Mouse (Mus musculus): ENCODE measurements around the gene Foxl1. TPM values are rescaled to one million over a fixed set of nuclear protein-coding genes. Genes with fewer than 3 reads are reported as not detected.

Foxl1 gene
- total and polyA plus RNA-seq, 3 experiments = 0.04 TPM; not detected in 2

- Histone ChIP-seq H3K27ac (ENCODE audit: insufficient read depth, low read depth) (no peak overlapping the region), H3K27me3 (replicated peaks) (peaks cover 66% of the 10 kb centered on the region), H3K79me2 (replicated peaks; ENCODE audit: control insufficient read depth, extremely low read depth, insufficient read depth, poor library complexity, severe bottlenecking) (no peaks in the 10 kb centered on the region), H3K36me3 (replicated peaks in 1 of 2; ENCODE audit: control insufficient read depth in 1 of 2, insufficient read depth in 1 of 2, low read length in 1 of 2) (no peaks in the 10 kb centered on the region), H3K4me2 (ENCODE audit: insufficient read depth, low read depth, poor library complexity, severe bottlenecking) (no peak overlapping the region), H3K4me1 (ENCODE audit: control insufficient read depth in 1 of 2, insufficient read depth in 2 of 2) (no peaks in the 10 kb centered on the region), H3K4me3 (replicated peaks in 1 of 3; ENCODE audit: low read depth in 2 of 3, low read length in 2 of 3, poor library complexity in 1 of 3) (no peak overlapping the region), H3K9ac (ENCODE audit: insufficient read depth, low read depth) (no peak overlapping the region), H3K9me3 (replicated peaks; ENCODE audit: low read length) (peaks cover 29% of the 10 kb centered on the region)
- in situ Hi-C loops (cut with MboI; ENCODE audit: low pct_ligation_motif_present, low pct_unique_long_range_greater_than_20kb, low sequenced_read_pairs) = no loop called here
- TF ChIP-seq JUND (conservative IDR thresholded peaks at IDR 0.05; ENCODE audit: low read depth, low read length) = no peak
- no peak for TF ChIP-seq MAFK (IDR thresholded peaks at IDR 0.05; ENCODE audit: insufficient replicate concordance, low read length)
- no peak for TF ChIP-seq ELF1 (IDR thresholded peaks at IDR 0.05; ENCODE audit: low read depth, low read length)
- no peak for TF ChIP-seq CHD2 (IDR thresholded peaks at IDR 0.05; ENCODE audit: low read length)
- TF ChIP-seq GABPA (IDR thresholded peaks at IDR 0.05; ENCODE audit: insufficient replicate concordance, low read depth, low read length) = no peak
- no peak for TF ChIP-seq USF2 (conservative IDR thresholded peaks at IDR 0.05; ENCODE audit: low read depth, low read length)
- no peak for TF ChIP-seq ZC3H11A (IDR thresholded peaks at IDR 0.05; ENCODE audit: low read depth, low read length)
- no peak for TF ChIP-seq NELFE (IDR thresholded peaks at IDR 0.05; ENCODE audit: low read depth, low read length)
- no peak for TF ChIP-seq ETS1 (conservative IDR thresholded peaks at IDR 0.05; ENCODE audit: low read depth, low read length)
- TF ChIP-seq MEF2A (IDR thresholded peaks at IDR 0.05; ENCODE audit: borderline replicate concordance, low read depth, low read length) = no peak
- no peak for TF ChIP-seq IRF4 (IDR thresholded peaks at IDR 0.05; ENCODE audit: low read depth, low read length)
- no peak for TF ChIP-seq SIN3A (IDR thresholded peaks at IDR 0.05; ENCODE audit: low read length)
- TF ChIP-seq TCF12 (IDR thresholded peaks at IDR 0.05; ENCODE audit: low read depth, low read length) = no peak
- no peak for TF ChIP-seq RCOR1 (conservative IDR thresholded peaks at IDR 0.05; ENCODE audit: low read depth, low read length)
- no peak for TF ChIP-seq POLR2AphosphoS2 (IDR thresholded peaks at IDR 0.05; ENCODE audit: low read depth, low read length)
- no peak for TF ChIP-seq ZNF384 (IDR thresholded peaks at IDR 0.05; ENCODE audit: low read depth, low read length)
- TF ChIP-seq USF1 (IDR thresholded peaks at IDR 0.05; ENCODE audit: low read depth, low read length) = no peak
- no peak for TF ChIP-seq MYC (IDR thresholded peaks at IDR 0.05; ENCODE audit: low read depth, low read length)
- no peak for TF ChIP-seq MAX (IDR thresholded peaks at IDR 0.05; ENCODE audit: low read length)
- no peak for TF ChIP-seq POLR2A (IDR thresholded peaks at IDR 0.05; ENCODE audit: low read depth, low read length)
- DNase-seq (ENCODE audit: extremely low read depth) = no peak
- dilution Hi-C loops (cut with MboI; ENCODE audit: extremely low pct_ligation_motif_present, extremely low pct_unique_long_range_greater_than_20kb, low sequenced_read_pairs) = no loop called here
Observed at GRCm38 (mm10) chr8:121082218-121083092, 45.3 kb upstream of the Foxl1 start.

All from CH12.LX (cell line).